Mouse (Mus musculus) embryonic facial prominence, embryonic 14.5 days (tissue): ENCODE data around the gene Clk1. TPM values are rescaled to one million over a fixed set of nuclear protein-coding genes. Genes with fewer than 3 reads are reported as not detected.

ENCODE experiments used
- polyA plus RNA-seq: library from polyadenylated mRNA; unstranded; fragments of >200 nt; fragmentation: Nextera tagmentation; extraction: Ambion mirVana; gene quantifications from 2 replicates; pipeline ENCODE4 v1.2.1, GENCODE M21; 2014

The Clk1 gene
- polyA plus RNA-seq, 1 experiment from 2014 or later: 196 TPM

Other genes starting within 250 kb of the Clk1 start
- gene Aox4, start 213.7 kb downstream of the Clk1 start, polyA plus RNA-seq: 3.9 and 6.6 TPM in 2 replicates
- 1.2 and 1.4 TPM in 2 replicates for gene Aox2, start 145.7 kb downstream of the Clk1 start, polyA plus RNA-seq
- gene Bzw1, start 31.2 kb downstream of the Clk1 start, polyA plus RNA-seq: 347 and 401 TPM in 2 replicates
- 36.1 and 37.3 TPM in 2 replicates for gene Nif3l1, start 21.1 kb upstream of the Clk1 start, polyA plus RNA-seq
- gene Ppil3, start 21.4 kb upstream of the Clk1 start, polyA plus RNA-seq: 44.9 and 50.7 TPM in 2 replicates
- gene Orc2, start 81.0 kb upstream of the Clk1 start, polyA plus RNA-seq: 31.6 and 32.5 TPM in 2 replicates
- gene Fam126b, start 162.3 kb upstream of the Clk1 start, polyA plus RNA-seq: 8.0 and 8.4 TPM in 2 replicates
- gene Ndufb3, start 162.3 kb upstream of the Clk1 start, polyA plus RNA-seq: 160 and 176 TPM in 2 replicates